Comparison of ENCODE assay signal across 8 mouse cellular contexts in genomic region chr13:97598507-97599431, GRCm38 (mm10).
A peak's percentile ranks its signal among the peaks of the same experiment; 100 is the strongest.
DNase-seq lines count a peak whose midpoint lies in the region; ATAC-seq lines count a peak whose summit lies in the region.

No protein-coding gene starts in this region.

- ATAC-seq in stomach, embryonic 16.5 days (ENCODE audit: insufficient read depth, low FRiP score) = peak; percentile 44; the same call in 1 of the 2 replicates
- no peak for ATAC-seq in megakaryocyte progenitor cell, adult 5-6 weeks (replicated peaks; ENCODE audit: poor library complexity)

- no peaks in the 10 kb centered on the region for H3K4me1 ChIP-seq in stomach, embryonic 16.5 days (ENCODE audit: control insufficient read depth, insufficient read depth, low read length)

- H3K36me3 ChIP-seq in stomach, embryonic 16.5 days (ENCODE audit: control insufficient read depth, insufficient read depth, low read length) = no peaks in the 10 kb centered on the region

- H3K9me3 ChIP-seq in stomach, embryonic 16.5 days (replicated peaks; ENCODE audit: control insufficient read depth, low read length) = peaks cover 3% of the 10 kb centered on the region; the same call in 1 of the 2 replicates

- no peak overlapping the region for H3K27ac ChIP-seq in stomach, embryonic 16.5 days (ENCODE audit: low read length)

- no peak overlapping the region for H3K4me3 ChIP-seq in stomach, embryonic 16.5 days (replicated peaks; ENCODE audit: low read length)

- H3K9ac ChIP-seq in stomach, embryonic 16.5 days (ENCODE audit: low read length) = no peak overlapping the region

- no peak overlapping the region for H3K4me2 ChIP-seq in stomach, embryonic 16.5 days (ENCODE audit: low read depth, low read length)

- WGBS in stomach, embryonic 16.5 days = 61% methylated on average over 15 of the region's 15 CpGs

- peak; percentile 20 for DNase-seq in adrenal gland, adult 2 months
- DNase-seq in adrenal gland, postnatal 25 days = no peak
- peak; percentile 20 for DNase-seq in right cerebral cortex, adult 18-20 months
- DNase-seq in right cerebral cortex, postnatal 4 days = no peak
- peak; percentile 23 to 48 for DNase-seq in kidney, postnatal 25 days
- DNase-seq in embryo, embryonic 9.5 days (ENCODE audit: extremely low spot score) = no peak

- H3K27me3 ChIP-seq in stomach, embryonic 16.5 days (ENCODE audit: control insufficient read depth, insufficient read depth, low read length) = no peaks in the 10 kb centered on the region

Comparison
In these comparisons a context has a peak if more than half of its experiments do, and no peak if none do; other contexts are left out.
1. DNase-seq: peak in adrenal gland, adult 2 months (single experiment), right cerebral cortex, adult 18-20 months (single experiment) and kidney, postnatal 25 days (2 of 2); none in adrenal gland, postnatal 25 days (single experiment), right cerebral cortex, postnatal 4 days (single experiment) and embryo, embryonic 9.5 days (single experiment).